In the genomic region with DNA sequence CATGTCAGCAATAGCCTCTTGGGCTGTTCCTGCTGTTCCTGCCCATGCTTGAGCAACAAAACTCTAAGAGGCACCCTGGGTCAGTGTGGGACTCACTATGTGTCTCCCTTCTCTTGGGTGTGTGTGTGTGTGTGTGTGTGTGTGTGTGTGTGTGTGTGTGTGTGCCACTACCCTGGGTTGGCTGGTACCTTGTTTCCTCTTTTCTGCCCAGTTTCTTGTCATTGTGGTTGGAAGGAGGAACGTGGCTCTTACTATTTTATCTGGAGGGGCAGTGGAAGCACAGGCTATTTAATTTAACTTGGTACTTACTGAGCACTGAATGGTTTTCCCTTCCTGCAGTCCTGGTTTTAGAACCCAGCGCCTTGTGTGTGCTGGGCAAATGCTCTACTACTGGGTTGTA, we compare ENCODE assay signal across 24 mouse cellular contexts. TPM values are rescaled to one million over a fixed set of nuclear protein-coding genes. Genes with fewer than 3 reads are reported as not detected.
A peak's percentile ranks its signal among the peaks of the same experiment; 100 is the strongest.
DNase-seq lines count a peak whose midpoint lies in the region; ATAC-seq lines count a peak whose summit lies in the region.
"Had no signal": no experiment of that assay in that cellular context is flagged by ENCODE, and none has a peak within 500 bp of the region (broad histone marks: within the 10 kb centered on the region; RNA-seq: fewer than 3 reads in every experiment).

No protein-coding gene starts in this region.

- WGBS in hindbrain, embryonic 13.5 days: 94% methylated on average over 2 of the region's 2 CpGs

- peak; percentile 12 for DNase-seq in A20 (ENCODE audit: low read depth, low spot score)
- peak; percentile 46 for DNase-seq in MEL-GATA-1-ER (ENCODE audit: extremely low read depth, low read depth)
- no peak for DNase-seq in gastrocnemius, postnatal 36 days
- no peak for DNase-seq in cerebellum, adult 8-10 months
- DNase-seq: adrenal gland, adult 2 months; adrenal gland, postnatal 10 days; adrenal gland, postnatal 25 days; cerebellum, adult 11-12 months; cerebellum, adult 9-10 months; cerebellum, postnatal 10 days; cerebellum, postnatal 25 days; embryo, embryonic 11 days had no signal

- intact Hi-C loops in gastrocnemius, postnatal 36 days (cut with DNase I): no loop called here

- no peak overlapping the region for H3K9ac ChIP-seq in hindbrain, embryonic 13.5 days
- H3K9ac ChIP-seq: embryonic facial prominence, embryonic 13.5 days; embryonic facial prominence, embryonic 15.5 days; forebrain, embryonic 12.5 days had no signal

- peaks cover 62% of the 10 kb centered on the region for H3K27me3 ChIP-seq in hindbrain, embryonic 13.5 days
- H3K27me3 ChIP-seq: embryonic facial prominence, embryonic 13.5 days had no signal

- H3K27ac ChIP-seq in hindbrain, embryonic 13.5 days: no peak overlapping the region
- H3K27ac ChIP-seq: embryonic facial prominence, embryonic 13.5 days; embryonic facial prominence, embryonic 15.5 days; forebrain, embryonic 10.5 days; forebrain, embryonic 12.5 days had no signal

- no peak overlapping the region for H3K4me2 ChIP-seq in hindbrain, embryonic 13.5 days
- H3K4me2 ChIP-seq: embryonic facial prominence, embryonic 13.5 days; embryonic facial prominence, embryonic 15.5 days; forebrain, embryonic 12.5 days had no signal

- H3K36me3 ChIP-seq in hindbrain, embryonic 13.5 days: no peaks in the 10 kb centered on the region
- H3K36me3 ChIP-seq: embryonic facial prominence, embryonic 13.5 days; embryonic facial prominence, embryonic 15.5 days; forebrain, embryonic 10.5 days; forebrain, embryonic 12.5 days had no signal

- H3K9me3 ChIP-seq in hindbrain, embryonic 13.5 days: no peaks in the 10 kb centered on the region
- H3K9me3 ChIP-seq: embryonic facial prominence, embryonic 13.5 days; embryonic facial prominence, embryonic 15.5 days; forebrain, embryonic 10.5 days; forebrain, embryonic 12.5 days had no signal

- H3K4me1 ChIP-seq in hindbrain, embryonic 13.5 days (replicated peaks): 0 out of 2 replicates have a peak, but pooled peaks cover 2% of the 10 kb centered on the region
- H3K4me1 ChIP-seq: embryonic facial prominence, embryonic 13.5 days; embryonic facial prominence, embryonic 15.5 days; forebrain, embryonic 10.5 days; forebrain, embryonic 12.5 days had no signal

- no peak overlapping the region for H3K4me3 ChIP-seq in hindbrain, embryonic 13.5 days
- H3K4me3 ChIP-seq: embryonic facial prominence, embryonic 13.5 days; embryonic facial prominence, embryonic 15.5 days; erythroblast, embryonic 14.5 days; forebrain, embryonic 10.5 days; forebrain, embryonic 12.5 days had no signal

- peak; percentile 60 for ATAC-seq in common myeloid progenitor, adult 5-6 weeks (replicated peaks; ENCODE audit: low read depth, poor library complexity, severe bottlenecking)
- ATAC-seq in megakaryocyte progenitor cell, adult 5-6 weeks (replicated peaks; ENCODE audit: poor library complexity): peak; percentile 63
- no peak for ATAC-seq in hindbrain, embryonic 13.5 days (ENCODE audit: low FRiP score)
- no peak for ATAC-seq in frontal cortex, adult (ENCODE audit: low TSS enrichment)
- ATAC-seq: forebrain, embryonic 14.5 days; forebrain, embryonic 16.5 days had no signal

RNA-seq across cellular contexts. Expression of gene Nkx6-2, which starts 27.7 kb away (rescaled TPM):
- not detected in 2 replicates for total RNA-seq in common myeloid progenitor, adult 5-6 weeks (2017)
- not detected in 2 replicates for total RNA-seq in megakaryocyte progenitor cell, adult 5-6 weeks (2015)
- total RNA-seq in megakaryocyte progenitor cell, adult 5-6 weeks (2017): not detected in 2 replicates
- 11.3 and 14.9 TPM in 2 replicates for polyA plus RNA-seq in hindbrain, embryonic 13.5 days (2015; fragmentation: Nextera tagmentation; extraction: Ambion mirVana)
- not detected for total RNA-seq in gastrocnemius, postnatal 36 days (2021)
- total RNA-seq: adrenal gland, adult 2 months; adrenal gland, postnatal 10 days; adrenal gland, postnatal 25 days; adrenal gland, postnatal 4 days had no signal
- polyA plus RNA-seq: embryonic facial prominence, embryonic 13.5 days; embryonic facial prominence, embryonic 15.5 days; erythroblast, embryonic 14.5 days had no signal

Comparison
In these comparisons a context has a peak if more than half of its experiments do, and no peak if none do; other contexts are left out.
1. DNase-seq: peak in A20 (single experiment) and MEL-GATA-1-ER (single experiment); none in gastrocnemius, postnatal 36 days (0 of 2) and cerebellum, adult 8-10 months (single experiment).
2. ATAC-seq: peak in common myeloid progenitor, adult 5-6 weeks (single experiment) and megakaryocyte progenitor cell, adult 5-6 weeks (single experiment); none in hindbrain, embryonic 13.5 days (single experiment) and frontal cortex, adult (single experiment).